Mouse (Mus musculus) embryonic facial prominence, embryonic 15.5 days (tissue): ENCODE data around the gene Ctnnd1. TPM values are rescaled to one million over a fixed set of nuclear protein-coding genes. Genes with fewer than 3 reads are reported as not detected.

Source experiments
- ATAC-seq: fragments of 200-750 bp; cut with Nextera tagmentation; 2 replicates; pipeline ENCODE4 v1.8.0; 2017; ENCODE audit warnings: low read depth, moderate TSS enrichment; ENCODE audit not compliant: insufficient number of reproducible peaks, low FRiP score, low TSS enrichment
- H3K27ac ChIP-seq: fragments of 300-500 bp; sonication (generic); replicated peaks from 2 replicates; pipeline ENCODE4 v1.5.1; 2015; ENCODE audit warnings: mild to moderate bottlenecking, inconsistent platforms
- H3K27me3 ChIP-seq: fragments of 300-500 bp; sonication (generic); 2 replicates; pipeline ENCODE4 v1.6.1; 2015; ENCODE audit warnings: inconsistent platforms
- H3K36me3 ChIP-seq: fragments of 300-500 bp; sonication (generic); 2 replicates; pipeline ENCODE4 v1.6.1; 2015; ENCODE audit warnings: mild to moderate bottlenecking, inconsistent platforms
- H3K4me1 ChIP-seq: fragments of 300-500 bp; sonication (generic); 2 replicates; pipeline ENCODE4 v1.6.1; 2015; ENCODE audit warnings: inconsistent platforms
- H3K4me2 ChIP-seq: fragments of 300-500 bp; sonication (generic); replicated peaks from 2 replicates; pipeline ENCODE4 v1.6.1; 2015; ENCODE audit warnings: mild to moderate bottlenecking, inconsistent platforms
- H3K4me3 ChIP-seq: fragments of 300-500 bp; sonication (generic); replicated peaks from 2 replicates; pipeline ENCODE4 v1.5.1; 2015; ENCODE audit warnings: mild to moderate bottlenecking, inconsistent platforms
- H3K9ac ChIP-seq: fragments of 300-500 bp; sonication (generic); 2 replicates; pipeline ENCODE4 v1.6.1; 2015; ENCODE audit warnings: inconsistent platforms
- H3K9me3 ChIP-seq: fragments of 300-500 bp; sonication (generic); replicated peaks from 2 replicates; pipeline ENCODE4 v1.6.1; 2016; ENCODE audit warnings: inconsistent platforms
- WGBS: fragments of 180-500 bp; shearing (Covaris S2); methylation state at CpG from one replicate; pipeline ENCODE4 v1.1.7; 2015; 5-methylcytosine and 5-hydroxymethylcytosine counted together
- polyA plus RNA-seq: library from polyadenylated mRNA; unstranded; fragments of >200 nt; fragmentation: Nextera tagmentation; extraction: Ambion mirVana; gene quantifications from 2 replicates; pipeline ENCODE4 v1.2.1, GENCODE M21; 2015

The Ctnnd1 gene
- polyA plus RNA-seq, 1 experiment from 2014 or later = 49.9 TPM

- H3K27ac ChIP-seq = no peak overlapping the region
- H3K36me3 ChIP-seq = peaks cover 55% of the 10 kb centered on the region
- H3K4me1 ChIP-seq = no peaks in the 10 kb centered on the region
- 94% methylated on average over 6 of the region's 6 CpGs for WGBS
- H3K9me3 ChIP-seq = no peaks in the 10 kb centered on the region
- ATAC-seq = no peak
- no peak overlapping the region for H3K4me3 ChIP-seq
- H3K27me3 ChIP-seq = no peaks in the 10 kb centered on the region
- H3K4me2 ChIP-seq = no peak overlapping the region
- H3K9ac ChIP-seq = no peak overlapping the region
These were observed 51.2 kb downstream of the Ctnnd1 start for GRCm38 (mm10) chr2:84599270-84599888.

GRCm38 (mm10) chr2:84597123-84597522 lies 53.4 kb downstream of the Ctnnd1 start:
- Histone ChIP-seq H3K9me3 (no peaks in the 10 kb centered on the region), H3K27ac (no peak overlapping the region), H3K36me3 (peaks cover 43% of the 10 kb centered on the region), H3K4me2 (no peak overlapping the region), H3K27me3 (no peaks in the 10 kb centered on the region), H3K4me1 (no peaks in the 10 kb centered on the region), H3K4me3 (no peak overlapping the region), H3K9ac (no peak overlapping the region)
- ATAC-seq = no peak
- 93% methylated on average over 1 of the region's 1 CpGs for WGBS

- ATAC-seq = no peak
- H3K36me3 ChIP-seq = peaks cover 22% of the 10 kb centered on the region; the same call in 1 of the 2 replicates
- no peaks in the 10 kb centered on the region for H3K4me1 ChIP-seq
- H3K27ac ChIP-seq = no peak overlapping the region
- H3K4me3 ChIP-seq = no peak overlapping the region
- H3K9me3 ChIP-seq = no peaks in the 10 kb centered on the region
- WGBS = 92% methylated on average over 8 of the region's 8 CpGs
- H3K9ac ChIP-seq = no peak overlapping the region
- H3K27me3 ChIP-seq = no peaks in the 10 kb centered on the region
- no peak overlapping the region for H3K4me2 ChIP-seq
These were observed 57.8 kb downstream of the Ctnnd1 start for GRCm38 (mm10) chr2:84592801-84593200.

- ATAC-seq = no peak
- no peak overlapping the region for H3K9ac ChIP-seq
- H3K4me3 ChIP-seq = no peak overlapping the region
- no peak overlapping the region for H3K4me2 ChIP-seq
- H3K9me3 ChIP-seq = no peaks in the 10 kb centered on the region
- H3K36me3 ChIP-seq = peaks cover 10% of the 10 kb centered on the region; the same call in 1 of the 2 replicates
- no peaks in the 10 kb centered on the region for H3K4me1 ChIP-seq
- H3K27ac ChIP-seq = no peak overlapping the region
- no peaks in the 10 kb centered on the region for H3K27me3 ChIP-seq
- WGBS = 82% methylated on average over 8 of the region's 8 CpGs
These were observed 64.9 kb downstream of the Ctnnd1 start for GRCm38 (mm10) chr2:84585700-84586099.

GRCm38 (mm10) chr2:84582286-84582685 lies 68.3 kb downstream of the Ctnnd1 start:
- 0 out of 2 replicates have a peak overlapping the region, but pooled peaks have one; percentile 14 for H3K27ac ChIP-seq
- no peak overlapping the region for H3K4me2 ChIP-seq
- no peaks in the 10 kb centered on the region for H3K27me3 ChIP-seq
- WGBS = 51% methylated on average over 5 of the region's 5 CpGs
- H3K36me3 ChIP-seq = no peaks in the 10 kb centered on the region
- H3K4me1 ChIP-seq = no peaks in the 10 kb centered on the region
- no peaks in the 10 kb centered on the region for H3K9me3 ChIP-seq
- no peak overlapping the region for H3K4me3 ChIP-seq
- ATAC-seq = no peak
- H3K9ac ChIP-seq = no peak overlapping the region

- ATAC-seq = no peak
- no peaks in the 10 kb centered on the region for H3K9me3 ChIP-seq
- H3K4me3 ChIP-seq = no peak overlapping the region
- H3K27ac ChIP-seq = no peak overlapping the region
- no peak overlapping the region for H3K9ac ChIP-seq
- no peaks in the 10 kb centered on the region for H3K4me1 ChIP-seq
- H3K27me3 ChIP-seq = no peaks in the 10 kb centered on the region
- H3K36me3 ChIP-seq = no peaks in the 10 kb centered on the region
- 97% methylated on average over 2 of the region's 3 CpGs for WGBS
- H3K4me2 ChIP-seq = no peak overlapping the region
These were observed 69.4 kb downstream of the Ctnnd1 start for GRCm38 (mm10) chr2:84581208-84581607.

GRCm38 (mm10) chr2:84579311-84579710 lies 71.3 kb downstream of the Ctnnd1 start:
- no peaks in the 10 kb centered on the region for H3K4me1 ChIP-seq
- H3K9ac ChIP-seq = no peak overlapping the region
- no peaks in the 10 kb centered on the region for H3K9me3 ChIP-seq
- no peak overlapping the region for H3K27ac ChIP-seq
- H3K4me3 ChIP-seq = no peak overlapping the region
- WGBS = 90% methylated on average over 2 of the region's 2 CpGs
- no peaks in the 10 kb centered on the region for H3K27me3 ChIP-seq
- no peak for ATAC-seq
- no peaks in the 10 kb centered on the region for H3K36me3 ChIP-seq
- H3K4me2 ChIP-seq = no peak overlapping the region

GRCm38 (mm10) chr2:84574130-84574529 lies 76.4 kb downstream of the Ctnnd1 start:
- Histone ChIP-seq H3K4me1 (no peaks in the 10 kb centered on the region), H3K9ac (no peak overlapping the region), H3K9me3 (no peaks in the 10 kb centered on the region), H3K4me3 (no peak overlapping the region), H3K4me2 (no peak overlapping the region), H3K27ac (no peak overlapping the region), H3K36me3 (no peaks in the 10 kb centered on the region), H3K27me3 (no peaks in the 10 kb centered on the region)
- no peak for ATAC-seq
- 92% methylated on average over 4 of the region's 4 CpGs for WGBS

- peak; percentile 54 for ATAC-seq
- Histone ChIP-seq H3K4me2 (peak overlapping the region; percentile 32), H3K9me3 (no peaks in the 10 kb centered on the region), H3K27me3 (no peaks in the 10 kb centered on the region), H3K27ac (no peak overlapping the region; the same call in 1 of the 2 replicates), H3K4me1 (no peaks in the 10 kb centered on the region), H3K4me3 (peak overlapping the region; percentile 13; the same call in 1 of the 2 replicates), H3K9ac (no peak overlapping the region), H3K36me3 (no peaks in the 10 kb centered on the region)
- WGBS = 40% methylated on average over 10 of the region's 10 CpGs
These were observed 93.6 kb downstream of the Ctnnd1 start for GRCm38 (mm10) chr2:84556888-84557514.

- Histone ChIP-seq H3K27me3 (no peaks in the 10 kb centered on the region), H3K9ac (no peak overlapping the region), H3K27ac (no peak overlapping the region), H3K4me2 (no peak overlapping the region), H3K36me3 (no peaks in the 10 kb centered on the region), H3K4me1 (no peaks in the 10 kb centered on the region), H3K9me3 (no peaks in the 10 kb centered on the region), H3K4me3 (no peak overlapping the region)
- no peak for ATAC-seq
- 73% methylated on average over 10 of the region's 10 CpGs for WGBS
These were observed 99.0 kb downstream of the Ctnnd1 start for GRCm38 (mm10) chr2:84551390-84552100.
